Mouse (Mus musculus) ovary, postnatal 10 days (tissue): ENCODE results near the gene Usp35.

Experiments
- DNase-seq: peaks from one replicate; pipeline ENCODE4 v3.0.0; 2022; ENCODE audit warnings: low spot score

Gene Usp35

GRCm38 (mm10) chr7:97313364-97313995 lies 18.3 kb downstream of the Usp35 start:
- DNase-seq = no peak

GRCm38 (mm10) chr7:97312856-97313255 lies 19.0 kb downstream of the Usp35 start:
- DNase-seq = no peak

- DNase-seq = no peak
Observed at GRCm38 (mm10) chr7:97312196-97312595, 19.6 kb downstream of the Usp35 start.

- no peak for DNase-seq
Observed at GRCm38 (mm10) chr7:97311620-97312019, 20.2 kb downstream of the Usp35 start.

- no peak for DNase-seq
Observed at GRCm38 (mm10) chr7:97310341-97310635, 21.5 kb downstream of the Usp35 start.

- no peak for DNase-seq
Observed at GRCm38 (mm10) chr7:97309461-97310340, 22.1 kb downstream of the Usp35 start.

- no peak for DNase-seq
Observed at GRCm38 (mm10) chr7:97307546-97307945, 24.3 kb downstream of the Usp35 start.

- DNase-seq = no peak
Observed at GRCm38 (mm10) chr7:97306813-97307212, 25.0 kb downstream of the Usp35 start.

- DNase-seq = no peak
Observed at GRCm38 (mm10) chr7:97305206-97305605, 26.6 kb downstream of the Usp35 start.

- DNase-seq = no peak
Observed at GRCm38 (mm10) chr7:97304471-97304870, 27.3 kb downstream of the Usp35 start.

- DNase-seq = no peak
Observed at GRCm38 (mm10) chr7:97303614-97304013, 28.2 kb downstream of the Usp35 start.

- DNase-seq = no peak
Observed at GRCm38 (mm10) chr7:97302876-97303275, 28.9 kb downstream of the Usp35 start.

- DNase-seq = no peak
Observed at GRCm38 (mm10) chr7:97302261-97302660, 29.6 kb downstream of the Usp35 start.

GRCm38 (mm10) chr7:97301321-97301720 lies 30.5 kb downstream of the Usp35 start:
- no peak for DNase-seq

GRCm38 (mm10) chr7:97300914-97301313 lies 30.9 kb downstream of the Usp35 start:
- no peak for DNase-seq

GRCm38 (mm10) chr7:97298943-97299342 lies 32.9 kb downstream of the Usp35 start:
- no peak for DNase-seq

GRCm38 (mm10) chr7:97298279-97298678 lies 33.5 kb downstream of the Usp35 start:
- DNase-seq = no peak

- DNase-seq = no peak
Observed at GRCm38 (mm10) chr7:97297466-97297865, 34.4 kb downstream of the Usp35 start.

- no peak for DNase-seq
Observed at GRCm38 (mm10) chr7:97296986-97297385, 34.8 kb downstream of the Usp35 start.

- DNase-seq = no peak
Observed at GRCm38 (mm10) chr7:97271068-97271467, 60.8 kb downstream of the Usp35 start.

GRCm38 (mm10) chr7:97270367-97270766 lies 61.5 kb downstream of the Usp35 start:
- DNase-seq = no peak

- DNase-seq = no peak
Observed at GRCm38 (mm10) chr7:97262541-97262940, 69.3 kb downstream of the Usp35 start.
